Mouse (Mus musculus) myocyte (in vitro differentiated cells): Measurements from ENCODE around the gene Rxra. TPM values are rescaled to one million over a fixed set of nuclear protein-coding genes. Genes with fewer than 3 reads are reported as not detected.

ENCODE experiments used
- H3K27me3 ChIP-seq: one replicate; pipeline ENCODE4 v1.6.1; 2011; ENCODE audit not compliant: control insufficient read depth, insufficient read depth, insufficient read length
- H3K36me3 ChIP-seq: one replicate; pipeline ENCODE4 v1.6.1; 2011; ENCODE audit not compliant: control insufficient read depth, insufficient read depth
- H3K4me2 ChIP-seq: one replicate; pipeline ENCODE4 v1.6.1; 2011; ENCODE audit warnings: low read depth, control low read depth
- H3K4me3 ChIP-seq: one replicate; pipeline ENCODE4 v1.5.1; 2011; ENCODE audit warnings: mild to moderate bottlenecking, control low read depth, moderate library complexity
- H3K79me2 ChIP-seq: one replicate; pipeline ENCODE4 v1.6.1; 2011; ENCODE audit not compliant: control insufficient read depth, insufficient read depth
- H3ac ChIP-seq: one replicate; pipeline ENCODE4 v1.6.1; 2011; ENCODE audit not compliant: control insufficient read depth, insufficient read length
- CEBPB ChIP-seq: IDR thresholded peaks from 2 replicates; pipeline ENCODE4 v1.6.1; 2011; ENCODE audit warnings: mild to moderate bottlenecking, moderate library complexity; ENCODE audit not compliant: poor library complexity, insufficient read depth, severe bottlenecking
- E2F4 ChIP-seq: IDR thresholded peaks from one replicate; pipeline ENCODE4 v1.6.1; 2011; ENCODE audit warnings: mild to moderate bottlenecking, control low read depth, moderate library complexity; ENCODE audit not compliant: insufficient read depth
- MAX ChIP-seq: IDR thresholded peaks from one replicate; pipeline ENCODE4 v1.6.1; 2011; ENCODE audit warnings: low read depth, mild to moderate bottlenecking, control low read depth
- MYOD1 ChIP-seq, 3 experiments: IDR thresholded peaks; one replicate each; pipeline ENCODE4 v1.6.1; 2011; ENCODE audit warnings: control low read depth in 2 of 3, low read depth in 2 of 3, mild to moderate bottlenecking in 2 of 3, moderate library complexity in 1 of 3; ENCODE audit not compliant: insufficient read length in 2 of 3, control insufficient read depth in 1 of 3
- MYOG ChIP-seq, 3 experiments: IDR thresholded peaks; one replicate each; pipeline ENCODE4 v1.6.1; 2011; ENCODE audit warnings: control low read depth in 2 of 3, low read depth in 2 of 3, mild to moderate bottlenecking in 2 of 3; ENCODE audit not compliant: insufficient read length in 2 of 3, control insufficient read depth in 1 of 3, insufficient read depth in 1 of 3
- POLR2A ChIP-seq: IDR thresholded peaks from one replicate; pipeline ENCODE4 v1.6.1; 2011; ENCODE audit warnings: low read depth, mild to moderate bottlenecking, control low read depth, moderate library complexity; ENCODE audit not compliant: insufficient read length
- POLR2AphosphoS2 ChIP-seq: IDR thresholded peaks from one replicate; pipeline ENCODE4 v1.6.1; 2011; ENCODE audit warnings: low read depth, control low read depth; ENCODE audit not compliant: insufficient read length
- REST ChIP-seq: IDR thresholded peaks from one replicate; pipeline ENCODE4 v1.6.1; 2011; ENCODE audit warnings: mild to moderate bottlenecking, control low read depth, moderate library complexity; ENCODE audit not compliant: insufficient read depth, insufficient read length
- SRF ChIP-seq: IDR thresholded peaks from one replicate; pipeline ENCODE4 v1.6.1; 2011; ENCODE audit warnings: low read depth; ENCODE audit not compliant: control insufficient read depth, insufficient read length
- TCF12 ChIP-seq: IDR thresholded peaks from one replicate; pipeline ENCODE4 v1.6.1; 2011; ENCODE audit warnings: mild to moderate bottlenecking, control low read depth; ENCODE audit not compliant: poor library complexity, insufficient read depth, severe bottlenecking
- TCF3 ChIP-seq: IDR thresholded peaks from one replicate; pipeline ENCODE4 v1.6.1; 2011; ENCODE audit warnings: low read depth, control low read depth; ENCODE audit not compliant: insufficient read length
- USF1 ChIP-seq: IDR thresholded peaks from one replicate; pipeline ENCODE4 v1.6.1; 2011; ENCODE audit warnings: low read depth, mild to moderate bottlenecking, control low read depth, moderate library complexity
- polyA plus RNA-seq: library from polyadenylated mRNA; unstranded; fragments of >200 nt; fragmentation: generic; extraction: Trizol; gene quantifications from one replicate; pipeline ENCODE4 v1.2.1, GENCODE M21; 2012; ENCODE audit warnings: missing spikeins

Gene Rxra
- polyA plus RNA-seq, 1 experiment = 22.0 TPM

DNA sequence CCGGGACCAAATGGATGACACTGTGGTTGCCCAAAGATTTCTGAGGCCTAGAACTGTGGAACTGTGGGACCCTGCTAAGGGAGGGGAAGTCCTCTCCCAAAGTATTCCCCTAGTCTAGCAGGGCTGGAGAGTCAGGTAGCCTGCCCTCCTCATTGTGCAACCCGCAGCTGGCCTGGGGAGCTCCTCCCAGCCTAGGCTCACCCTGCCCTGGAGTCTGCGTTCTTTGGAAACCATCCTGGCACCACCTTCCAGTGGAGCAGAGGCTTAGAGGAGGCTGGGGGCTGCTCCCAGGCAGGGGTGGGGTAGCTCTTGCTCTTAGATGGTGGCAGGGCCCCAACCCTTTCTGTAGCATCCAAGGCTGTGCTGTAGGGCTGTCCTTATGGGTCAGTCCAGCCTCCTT, 26.0 kb downstream of the Rxra start:
- Histone ChIP-seq H3K4me3 (no peak overlapping the region), H3K79me2 (peaks cover 9% of the 10 kb centered on the region), H3K27me3 (no peaks in the 10 kb centered on the region), H3K4me2 (no peak overlapping the region), H3ac (no peak overlapping the region), H3K36me3 (no peaks in the 10 kb centered on the region)
- TF ChIP-seq MYOD1 (IDR thresholded peaks at IDR 0.05; ENCODE audit: control insufficient read depth in 1 of 3, insufficient read length in 2 of 3, low read depth in 2 of 3) (no peak), MAX (no peak)

DNA sequence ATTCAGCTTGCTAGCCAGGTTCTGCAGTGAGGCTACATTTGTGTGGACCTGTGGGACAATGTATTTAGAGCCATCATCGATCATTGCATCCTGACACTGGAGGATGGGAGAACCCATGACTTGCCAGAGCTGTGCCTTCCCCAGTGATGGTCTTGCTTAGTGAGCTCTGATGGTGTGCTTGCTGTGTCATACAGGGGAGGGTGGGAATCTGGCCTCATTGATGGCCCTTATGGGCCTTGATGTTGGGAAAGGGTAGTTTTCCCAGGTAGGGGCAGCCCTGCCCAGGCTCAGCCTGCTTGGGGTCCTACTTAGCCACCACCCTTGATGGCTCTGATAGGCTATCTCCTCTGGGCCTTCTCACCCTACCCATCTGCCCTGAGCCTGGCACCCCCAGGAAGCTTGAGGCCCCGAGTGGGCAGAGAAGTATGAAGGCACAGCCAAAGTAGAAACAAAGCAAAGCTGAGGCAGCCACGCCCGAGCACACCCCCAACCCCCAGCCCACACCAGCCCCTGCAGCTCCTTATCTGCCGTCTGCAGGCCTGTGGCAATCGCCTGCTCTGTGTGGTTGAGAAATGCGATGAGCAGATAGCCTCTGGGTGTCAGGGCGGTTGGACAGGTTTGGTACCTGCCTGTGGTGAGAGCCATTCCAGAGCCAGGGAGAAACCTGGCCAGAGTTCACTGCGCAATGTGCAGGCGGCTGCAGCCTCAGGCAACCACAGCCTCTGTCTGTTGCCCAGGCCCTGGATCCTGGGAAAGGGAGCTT, 26.8 kb downstream of the Rxra start:
- H3ac ChIP-seq = no peak overlapping the region
- H3K27me3 ChIP-seq = no peaks in the 10 kb centered on the region
- H3K4me3 ChIP-seq = no peak overlapping the region
- peaks cover 9% of the 10 kb centered on the region for H3K79me2 ChIP-seq
- H3K36me3 ChIP-seq = no peaks in the 10 kb centered on the region
- H3K4me2 ChIP-seq = no peak overlapping the region
- TF ChIP-seq TCF12 (no peak), USF1 (no peak), SRF (no peak), REST (no peak), POLR2A (no peak), E2F4 (no peak), MYOD1 (IDR thresholded peaks at IDR 0.05; ENCODE audit: control insufficient read depth in 1 of 3, insufficient read length in 2 of 3, low read depth in 2 of 3) (no peak), MYOG (IDR thresholded peaks at IDR 0.05; ENCODE audit: control insufficient read depth in 1 of 3, insufficient read depth in 1 of 3, insufficient read length in 2 of 3, low read depth in 2 of 3) (no peak), TCF3 (no peak), CEBPB (no peak), POLR2AphosphoS2 (no peak), MAX (no peak)

DNA sequence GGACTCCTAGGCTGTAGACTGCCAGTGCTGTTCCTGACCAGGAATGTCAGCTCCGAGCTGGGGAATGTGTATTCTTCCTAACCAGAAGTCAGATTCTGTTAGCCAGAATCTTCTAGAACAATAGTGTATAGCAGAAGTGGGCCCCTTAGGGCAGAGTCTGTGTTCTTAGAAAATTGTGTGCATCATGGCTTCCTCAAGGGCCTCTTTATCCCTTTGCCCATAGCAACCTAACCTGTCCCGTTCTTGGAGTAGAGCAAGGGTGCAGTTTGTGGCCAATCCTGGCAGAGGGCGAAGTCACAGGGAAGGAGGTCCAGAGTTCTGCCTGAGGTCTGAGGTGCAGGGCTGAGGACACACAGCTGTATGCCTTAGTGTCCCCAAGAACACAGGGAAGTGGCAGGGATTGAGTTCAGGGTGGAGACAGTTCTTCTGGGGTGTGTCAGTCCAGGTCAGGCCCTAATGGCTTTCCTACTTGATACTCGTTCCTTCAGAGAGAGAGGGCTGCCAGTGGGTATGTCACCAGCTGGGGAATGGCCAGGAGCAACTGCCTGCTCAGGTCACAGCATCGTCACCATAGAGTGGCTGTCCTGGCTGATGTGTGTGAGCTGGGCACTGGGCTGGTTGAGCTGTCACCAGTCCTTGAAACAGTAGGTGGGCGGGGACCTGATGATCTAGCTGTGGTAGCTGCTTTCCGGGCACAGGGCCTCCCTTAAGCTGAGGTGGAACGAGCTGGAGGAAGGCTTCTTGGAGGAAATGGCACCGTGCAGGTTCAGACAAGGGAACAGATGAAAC, 27.8 kb downstream of the Rxra start:
- no peak overlapping the region for H3K4me3 ChIP-seq
- no peaks in the 10 kb centered on the region for H3K79me2 ChIP-seq
- no peaks in the 10 kb centered on the region for H3K36me3 ChIP-seq

GRCm38 (mm10) chr2:27704641-27705040, 28.4 kb downstream of the Rxra start:
- no peak overlapping the region for H3ac ChIP-seq
- H3K4me3 ChIP-seq = no peak overlapping the region
- TF ChIP-seq USF1 (no peak), TCF3 (no peak), E2F4 (no peak), REST (no peak), TCF12 (no peak), POLR2A (no peak), CEBPB (no peak), POLR2AphosphoS2 (no peak), MAX (no peak)
- no peaks in the 10 kb centered on the region for H3K79me2 ChIP-seq
- H3K36me3 ChIP-seq = no peaks in the 10 kb centered on the region
- H3K27me3 ChIP-seq = no peaks in the 10 kb centered on the region
- no peak overlapping the region for H3K4me2 ChIP-seq

More for the DNA sequence above, 27.8 kb downstream of the Rxra start:
- Histone ChIP-seq H3K4me2 (no peak overlapping the region), H3K27me3 (no peaks in the 10 kb centered on the region), H3ac (no peak overlapping the region)
- TF ChIP-seq REST (no peak), MAX (no peak), POLR2A (no peak), CEBPB (no peak)

DNA sequence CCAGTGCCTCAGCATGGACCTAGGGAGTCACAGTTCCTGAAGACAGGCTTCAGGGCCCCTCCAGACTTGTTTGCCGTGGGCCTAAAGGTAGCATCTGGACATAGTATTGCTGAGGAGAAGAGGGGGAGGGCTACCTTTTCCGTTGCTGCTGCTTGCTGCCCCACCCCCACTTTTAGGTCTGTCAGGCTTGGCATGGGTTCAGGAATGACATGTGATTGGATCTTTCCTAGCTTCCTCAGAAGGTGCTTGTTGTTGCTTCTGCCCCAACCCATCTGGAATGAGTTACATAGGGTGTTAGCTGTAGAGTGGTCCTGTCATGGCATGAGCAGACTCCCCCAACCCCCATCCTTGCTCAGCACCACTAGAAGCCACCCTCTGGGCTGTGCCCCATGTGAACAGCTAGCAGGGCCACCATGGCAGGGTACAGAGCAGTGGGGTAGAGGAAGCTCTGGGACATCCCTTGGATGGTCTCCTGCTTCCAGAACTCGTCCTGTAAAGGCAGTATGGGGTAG, 34.7 kb downstream of the Rxra start:
- Histone ChIP-seq H3K27me3 (no peaks in the 10 kb centered on the region), H3ac (no peak overlapping the region), H3K4me3 (no peak overlapping the region), H3K4me2 (no peak overlapping the region), H3K36me3 (no peaks in the 10 kb centered on the region), H3K79me2 (no peaks in the 10 kb centered on the region)
- TF ChIP-seq POLR2A (no peak), SRF (no peak), TCF12 (no peak), MYOG (IDR thresholded peaks at IDR 0.05; ENCODE audit: control insufficient read depth in 1 of 3, insufficient read depth in 1 of 3, insufficient read length in 2 of 3, low read depth in 2 of 3) (no peak), TCF3 (no peak), E2F4 (no peak), MYOD1 (IDR thresholded peaks at IDR 0.05; ENCODE audit: control insufficient read depth in 1 of 3, insufficient read length in 2 of 3, low read depth in 2 of 3) (no peak), USF1 (no peak), MAX (no peak), REST (no peak), POLR2AphosphoS2 (no peak), CEBPB (no peak)
